Mouse (Mus musculus) midbrain, embryonic 15.5 days (tissue): ENCODE data around the gene Hoxb3. TPM values are rescaled to one million over a fixed set of nuclear protein-coding genes. Genes with fewer than 3 reads are reported as not detected.

Experiments
- ATAC-seq: fragments of 200-750 bp; cut with Nextera tagmentation; replicated peaks from 2 replicates; pipeline ENCODE4 v1.8.0; 2017; ENCODE audit warnings: moderate TSS enrichment
- H3K27ac ChIP-seq: fragments of 300-500 bp; sonication (generic); 2 replicates; pipeline ENCODE4 v1.5.1; 2015; ENCODE audit warnings: mild to moderate bottlenecking, inconsistent platforms
- H3K27me3 ChIP-seq: fragments of 300-500 bp; sonication (generic); replicated peaks from 2 replicates; pipeline ENCODE4 v1.6.1; 2015; ENCODE audit warnings: inconsistent platforms
- H3K36me3 ChIP-seq: fragments of 300-500 bp; sonication (generic); replicated peaks from 2 replicates; pipeline ENCODE4 v1.6.1; 2015; ENCODE audit warnings: inconsistent platforms
- H3K4me1 ChIP-seq: fragments of 300-500 bp; sonication (generic); 2 replicates; pipeline ENCODE4 v1.6.1; 2015; ENCODE audit warnings: inconsistent platforms
- H3K4me2 ChIP-seq: fragments of 300-500 bp; sonication (generic); 2 replicates; pipeline ENCODE4 v1.6.1; 2015; ENCODE audit warnings: inconsistent platforms, mild to moderate bottlenecking, moderate library complexity
- H3K4me3 ChIP-seq: fragments of 300-500 bp; sonication (generic); 2 replicates; pipeline ENCODE4 v1.5.1; 2015; ENCODE audit warnings: mild to moderate bottlenecking, inconsistent platforms
- H3K9ac ChIP-seq: fragments of 300-500 bp; sonication (generic); 2 replicates; pipeline ENCODE4 v1.6.1; 2015; ENCODE audit warnings: mild to moderate bottlenecking, inconsistent platforms
- H3K9me3 ChIP-seq: fragments of 300-500 bp; sonication (generic); 2 replicates; pipeline ENCODE4 v1.6.1; 2016; ENCODE audit warnings: inconsistent platforms
- WGBS: fragments of 180-500 bp; shearing (Covaris S2); methylation state at CpG from one replicate; pipeline ENCODE4 v1.1.7; 2015; ENCODE audit warnings: mixed read lengths; 5-methylcytosine and 5-hydroxymethylcytosine counted together
- polyA plus RNA-seq: library from polyadenylated mRNA; unstranded; fragments of >200 nt; fragmentation: Nextera tagmentation; extraction: Ambion mirVana; gene quantifications from 2 replicates; pipeline ENCODE4 v1.2.1, GENCODE M21; 2015

Hoxb3 gene
- polyA plus RNA-seq, 1 experiment from 2014 or later: not detected

DNA sequence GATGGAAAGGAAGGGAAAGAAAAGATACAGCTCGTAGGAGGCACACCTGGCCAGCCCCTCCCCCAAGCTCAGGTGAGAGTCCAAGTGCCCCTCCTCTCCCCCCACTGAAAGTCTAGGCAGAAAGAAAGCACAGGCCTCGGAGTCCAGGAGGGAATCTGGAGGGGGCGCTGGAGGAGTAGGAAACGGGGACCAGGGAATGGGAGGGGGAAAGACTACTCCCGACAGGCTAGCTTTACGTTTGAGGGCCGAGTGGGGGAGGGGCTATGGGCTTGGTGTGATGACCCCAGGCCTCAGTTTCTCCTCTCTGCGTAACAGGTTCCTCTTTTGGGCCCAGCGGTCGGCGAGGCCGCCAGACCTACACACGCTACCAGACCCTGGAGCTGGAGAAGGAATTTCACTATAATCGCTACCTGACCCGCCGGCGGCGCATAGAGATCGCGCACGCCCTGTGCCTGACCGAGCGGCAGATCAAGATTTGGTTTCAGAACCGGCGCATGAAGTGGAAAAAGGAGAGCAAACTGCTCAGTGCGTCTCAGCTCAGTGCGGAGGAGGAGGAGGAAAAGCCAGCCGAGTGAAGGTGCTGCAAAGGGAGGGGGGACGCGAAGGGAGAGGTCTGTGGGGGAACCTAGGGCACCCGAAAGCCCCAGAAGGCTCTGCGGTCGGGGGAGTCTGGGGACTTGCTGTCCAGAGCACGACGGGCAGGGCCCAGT is 22.6 kb upstream of the Hoxb3 start:
- Histone ChIP-seq H3K4me2 (no peak overlapping the region), H3K36me3 (no peaks in the 10 kb centered on the region), H3K9me3 (no peaks in the 10 kb centered on the region), H3K4me3 (no peak overlapping the region), H3K27ac (no peak overlapping the region), H3K4me1 (peaks cover 3% of the 10 kb centered on the region), H3K9ac (no peak overlapping the region), H3K27me3 (peaks cover 96% of the 10 kb centered on the region)
- WGBS: 2% methylated on average over 35 of the region's 35 CpGs
- no peak for ATAC-seq

DNA sequence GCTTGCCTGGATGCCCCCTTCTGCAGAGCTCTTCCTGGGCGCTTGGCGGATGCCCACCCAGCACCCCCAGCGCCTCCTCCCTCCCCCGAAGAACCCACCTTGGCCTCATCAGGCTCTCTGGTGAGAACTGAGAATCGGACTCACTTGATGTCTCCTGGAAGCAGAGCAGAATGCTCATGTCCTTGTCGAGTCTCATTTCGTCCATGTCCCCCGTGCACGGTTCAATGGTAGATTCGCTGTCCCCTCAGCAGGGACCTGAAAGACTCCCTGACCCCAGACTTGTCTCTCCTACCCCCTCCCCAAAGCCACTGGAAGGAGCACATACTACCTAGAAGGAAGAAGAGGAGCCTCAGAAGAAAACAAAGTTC is 22.1 kb upstream of the Hoxb3 start:
- Histone ChIP-seq H3K27me3 (peaks cover 96% of the 10 kb centered on the region), H3K4me2 (no peak overlapping the region), H3K36me3 (no peaks in the 10 kb centered on the region), H3K27ac (no peak overlapping the region), H3K9me3 (no peaks in the 10 kb centered on the region), H3K4me1 (peaks cover 3% of the 10 kb centered on the region), H3K4me3 (no peak overlapping the region), H3K9ac (no peak overlapping the region)
- 4% methylated on average over 10 of the region's 10 CpGs for WGBS
- ATAC-seq: no peak

DNA sequence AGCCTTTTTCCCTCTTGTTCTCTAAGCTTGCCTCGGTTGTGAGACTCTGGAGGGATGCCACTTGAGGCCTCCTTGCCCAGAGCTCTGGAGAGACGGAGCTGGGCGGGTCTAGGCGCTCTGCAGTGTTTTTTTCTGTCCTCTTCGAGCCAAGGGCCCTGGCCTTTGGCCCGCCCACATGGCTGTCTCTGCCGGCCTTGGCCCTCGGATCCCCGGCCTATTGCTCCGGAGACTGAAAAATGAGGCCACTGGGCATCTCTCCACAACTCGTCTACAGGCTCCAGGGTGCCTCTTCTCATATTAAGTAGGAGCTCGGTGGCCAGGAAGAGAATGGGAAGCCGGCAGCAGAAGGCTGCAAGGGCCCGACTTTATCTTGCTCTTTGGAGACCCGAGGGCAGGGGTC is 21.3 kb upstream of the Hoxb3 start:
- WGBS: under 1% methylated on average over 15 of the region's 15 CpGs
- Histone ChIP-seq H3K4me3 (no peak overlapping the region), H3K9me3 (no peaks in the 10 kb centered on the region), H3K4me1 (peaks cover 3% of the 10 kb centered on the region), H3K27ac (no peak overlapping the region), H3K4me2 (no peak overlapping the region), H3K9ac (no peak overlapping the region), H3K36me3 (no peaks in the 10 kb centered on the region), H3K27me3 (peaks cover 96% of the 10 kb centered on the region)
- ATAC-seq: no peak

DNA sequence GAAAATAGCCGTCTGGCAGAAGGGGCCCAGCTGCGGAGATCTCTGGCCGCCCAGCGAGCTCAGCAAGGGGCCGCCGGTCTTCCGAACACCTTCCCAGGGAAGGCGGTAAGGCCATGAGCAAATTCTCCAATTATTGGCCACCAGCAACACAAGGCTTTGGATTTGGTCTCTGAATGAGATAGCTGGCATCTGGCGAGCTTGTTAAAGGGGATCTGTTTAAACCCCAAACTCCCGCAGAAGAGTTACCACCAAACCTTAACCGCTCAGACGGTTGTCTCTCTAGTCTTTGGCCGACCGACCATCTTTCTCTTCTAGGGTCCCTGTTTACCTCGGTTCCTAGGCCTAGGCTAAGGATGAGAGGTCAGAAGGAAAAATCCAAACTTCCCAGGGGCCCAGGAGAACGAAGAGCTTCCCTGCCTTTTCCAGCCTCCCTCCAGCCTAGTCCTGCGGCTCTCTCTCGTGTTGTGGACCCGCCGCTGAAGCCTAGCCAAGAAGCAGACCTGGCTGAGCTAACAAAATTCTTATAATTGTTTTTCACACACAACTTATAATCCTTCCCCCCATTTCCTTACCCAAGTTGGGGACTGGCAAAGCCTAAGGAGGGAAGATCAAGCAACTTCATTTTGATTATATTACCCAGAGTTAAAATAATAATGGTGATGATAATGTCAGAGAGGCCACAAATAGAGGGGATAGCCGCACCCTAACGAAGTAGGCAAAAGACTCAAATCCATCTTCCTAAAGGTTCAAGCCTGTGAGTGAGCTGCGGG is 20.6 kb upstream of the Hoxb3 start:
- Histone ChIP-seq H3K4me2 (no peak overlapping the region), H3K4me3 (no peak overlapping the region), H3K27me3 (peaks cover 96% of the 10 kb centered on the region), H3K9me3 (no peaks in the 10 kb centered on the region), H3K4me1 (peaks cover 3% of the 10 kb centered on the region), H3K36me3 (no peaks in the 10 kb centered on the region), H3K9ac (no peak overlapping the region), H3K27ac (no peak overlapping the region)
- no peak for ATAC-seq
- whole genome bisulfite sequencing: 4% methylated on average over 23 of the region's 23 CpGs

DNA sequence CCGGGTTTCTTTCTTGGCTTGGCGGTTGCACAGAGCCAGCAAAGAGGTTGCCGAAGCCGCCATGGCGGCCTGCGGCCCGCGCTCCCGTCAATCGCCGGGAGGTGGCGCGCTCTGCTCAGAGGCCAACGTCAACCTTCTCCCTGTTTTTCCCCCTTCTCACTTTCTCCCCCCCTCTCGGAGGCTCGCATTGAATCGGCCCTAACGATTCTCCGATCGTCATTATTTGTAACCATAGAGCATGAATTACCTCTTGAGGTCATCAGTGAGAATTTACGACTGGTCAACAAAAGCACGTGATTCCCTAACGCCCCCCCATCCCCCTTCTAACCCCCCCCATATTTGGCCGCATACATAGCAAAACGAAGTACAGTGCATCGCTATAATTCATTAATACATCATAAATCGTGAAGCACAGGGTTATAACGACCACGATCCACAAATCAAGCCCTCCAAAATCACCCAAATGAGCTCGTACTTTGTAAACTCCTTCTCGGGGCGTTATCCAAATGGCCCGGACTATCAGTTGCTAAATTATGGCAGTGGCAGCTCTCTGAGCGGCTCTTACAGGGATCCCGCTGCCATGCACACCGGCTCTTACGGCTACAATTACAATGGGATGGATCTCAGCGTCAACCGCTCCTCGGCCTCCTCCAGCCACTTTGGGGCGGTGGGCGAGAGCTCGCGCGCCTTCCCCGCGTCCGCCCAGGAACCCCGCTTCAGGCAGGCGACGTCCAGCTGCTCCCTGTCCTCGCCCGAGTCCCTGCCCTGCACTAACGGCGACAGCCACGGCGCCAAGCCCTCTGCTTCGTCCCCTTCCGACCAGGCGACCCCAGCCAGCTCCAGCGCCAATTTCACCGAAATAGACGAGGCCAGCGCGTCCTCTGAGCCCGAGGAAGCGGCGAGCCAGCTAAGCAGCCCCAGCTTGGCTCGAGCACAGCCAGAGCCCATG is 19.7 kb upstream of the Hoxb3 start, which contains the start of gene Hoxb5:
Gene Hoxb5 (plus strand): TSS at position 186 of the 949 bp plus-strand sequence.
- peaks cover 96% of the 10 kb centered on the region for H3K27me3 ChIP-seq
- no peak within 1 kb of the TSS for H3K27ac ChIP-seq
- H3K4me2 ChIP-seq: no peak within 1 kb of the TSS
- H3K9me3 ChIP-seq: no peaks in the 10 kb centered on the region
- H3K4me1 ChIP-seq: peaks cover 3% of the 10 kb centered on the region
- no peaks in the 10 kb centered on the region for H3K36me3 ChIP-seq
- WGBS: under 1% methylated on average over 69 of the region's 69 CpGs
- H3K9ac ChIP-seq: no peak within 1 kb of the TSS
- no peak for ATAC-seq
- H3K4me3 ChIP-seq: 0 out of 2 replicates have a peak within 1 kb of the TSS, but pooled peaks have one; percentile 4

DNA sequence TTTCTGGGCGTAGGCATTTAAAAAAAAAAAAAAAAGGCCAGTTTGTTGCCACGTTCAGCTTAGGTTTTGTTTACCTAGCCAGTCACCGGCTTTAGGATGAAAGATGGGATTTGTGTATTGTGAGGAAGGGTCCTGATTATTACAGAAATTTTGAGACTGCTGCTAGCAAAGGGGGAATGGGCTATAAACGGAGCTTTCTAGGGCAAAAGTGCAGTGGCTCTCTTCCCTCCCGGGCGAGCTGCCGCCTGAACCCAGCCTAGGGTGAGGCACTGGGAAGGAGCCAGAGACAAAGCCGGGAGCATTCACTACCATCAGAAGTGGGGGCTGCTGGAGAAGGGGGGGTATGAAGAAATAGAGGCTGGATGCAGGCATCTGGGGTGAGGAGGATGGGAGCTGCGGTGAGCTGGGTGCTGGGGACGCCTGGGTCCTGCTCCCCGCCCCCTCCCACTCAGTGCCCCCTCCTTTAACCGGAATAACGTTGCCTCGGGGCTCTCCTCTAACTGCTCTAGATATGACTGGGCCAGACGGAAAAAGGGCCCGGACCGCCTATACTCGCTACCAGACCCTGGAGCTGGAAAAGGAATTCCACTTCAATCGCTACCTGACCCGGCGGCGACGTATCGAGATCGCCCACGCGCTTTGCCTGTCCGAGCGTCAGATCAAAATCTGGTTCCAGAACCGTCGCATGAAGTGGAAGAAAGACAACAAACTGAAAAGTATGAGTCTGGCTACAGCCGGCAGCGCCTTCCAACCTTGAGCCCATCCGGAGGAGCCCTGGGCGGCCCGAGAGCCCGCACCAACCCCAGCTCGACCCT is 18.5 kb upstream of the Hoxb3 start:
- Histone ChIP-seq H3K36me3 (no peaks in the 10 kb centered on the region), H3K27ac (no peak overlapping the region), H3K9ac (no peak overlapping the region), H3K4me2 (no peak overlapping the region), H3K4me1 (peaks cover 3% of the 10 kb centered on the region), H3K9me3 (no peaks in the 10 kb centered on the region), H3K4me3 (no peak overlapping the region), H3K27me3 (peaks cover 98% of the 10 kb centered on the region)
- no peak for ATAC-seq
- WGBS: 2% methylated on average over 38 of the region's 38 CpGs

DNA sequence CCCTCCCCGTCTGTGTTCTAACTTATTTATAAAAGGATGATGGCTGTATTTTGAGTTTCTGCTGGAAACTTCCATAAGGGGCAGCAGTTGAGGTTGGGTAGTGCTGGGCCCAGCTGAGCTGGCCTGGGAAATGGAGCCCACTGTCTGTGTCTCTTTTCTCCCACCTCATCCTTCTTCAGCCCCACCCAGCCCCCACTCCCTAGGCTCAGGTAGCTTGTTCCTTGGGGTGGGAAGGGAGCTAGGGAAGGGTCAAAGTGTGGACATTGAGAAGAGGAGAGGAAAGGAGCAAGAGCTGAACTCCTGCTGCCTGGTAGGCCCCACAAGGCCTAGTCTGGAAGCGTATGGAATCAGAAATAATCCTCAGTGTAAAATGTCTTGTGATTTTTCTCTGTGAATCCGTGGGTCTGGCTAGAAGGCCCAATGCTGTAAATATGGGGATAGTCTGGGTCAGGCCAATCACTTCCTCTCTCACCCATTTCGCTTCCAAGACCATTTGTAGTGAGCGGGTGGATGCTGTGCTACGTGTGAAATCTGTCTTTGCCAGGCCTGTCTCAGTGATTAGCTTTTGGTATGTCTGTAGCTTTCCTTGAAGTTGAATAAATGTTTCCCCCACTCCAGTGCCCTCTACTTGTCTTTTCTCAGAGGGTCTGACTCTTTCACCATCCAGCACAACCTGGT is 17.5 kb upstream of the Hoxb3 start:
- Histone ChIP-seq H3K4me2 (no peak overlapping the region), H3K9me3 (no peaks in the 10 kb centered on the region), H3K4me1 (peaks cover 3% of the 10 kb centered on the region), H3K9ac (no peak overlapping the region), H3K27me3 (peaks cover 98% of the 10 kb centered on the region), H3K27ac (no peak overlapping the region), H3K4me3 (no peak overlapping the region), H3K36me3 (no peaks in the 10 kb centered on the region)
- no peak for ATAC-seq
- WGBS: 17% methylated on average over 6 of the region's 6 CpGs

DNA sequence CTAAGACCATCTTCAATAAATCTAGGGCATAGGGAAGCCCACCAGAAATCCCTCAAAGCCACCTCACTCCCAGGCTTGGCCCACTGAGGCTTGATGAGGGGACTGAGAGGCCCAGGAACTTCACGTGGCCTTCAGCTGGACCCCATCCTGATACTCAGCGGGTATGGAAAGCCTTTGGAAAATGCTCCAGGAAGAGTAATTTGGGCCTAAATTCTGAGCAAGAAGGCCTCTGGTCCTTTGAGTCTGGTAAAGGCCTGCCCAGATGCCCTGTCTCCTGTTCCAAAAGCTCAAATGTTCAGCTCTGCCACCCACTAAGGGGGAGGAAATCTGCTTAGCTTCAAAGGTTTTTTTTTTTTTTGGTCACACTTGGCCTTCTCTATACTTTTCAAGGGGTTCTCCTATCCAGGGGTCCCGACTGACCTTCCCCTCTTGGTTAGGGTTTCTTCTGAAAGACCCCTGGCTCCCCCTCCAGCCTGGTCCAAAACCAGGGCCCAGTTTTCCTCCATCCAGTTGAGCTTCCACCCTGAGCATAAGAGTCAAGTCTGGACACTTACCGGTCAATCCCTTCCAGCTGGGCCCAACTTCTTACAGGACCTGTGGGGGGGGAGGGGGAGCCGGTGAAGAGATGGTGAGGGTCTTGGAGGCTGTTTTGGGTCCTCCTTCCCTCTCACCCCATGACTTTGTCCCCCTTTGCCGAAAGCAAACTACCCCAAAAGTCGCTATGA is 16.8 kb upstream of the Hoxb3 start:
- no peak overlapping the region for H3K4me3 ChIP-seq
- H3K9ac ChIP-seq: no peak overlapping the region
- WGBS: 5% methylated on average over 7 of the region's 7 CpGs
- no peak overlapping the region for H3K27ac ChIP-seq
- no peaks in the 10 kb centered on the region for H3K9me3 ChIP-seq
- H3K27me3 ChIP-seq: peaks cover 99% of the 10 kb centered on the region
- H3K4me1 ChIP-seq: peaks cover 3% of the 10 kb centered on the region
- no peak overlapping the region for H3K4me2 ChIP-seq
- no peaks in the 10 kb centered on the region for H3K36me3 ChIP-seq
- no peak for ATAC-seq

DNA sequence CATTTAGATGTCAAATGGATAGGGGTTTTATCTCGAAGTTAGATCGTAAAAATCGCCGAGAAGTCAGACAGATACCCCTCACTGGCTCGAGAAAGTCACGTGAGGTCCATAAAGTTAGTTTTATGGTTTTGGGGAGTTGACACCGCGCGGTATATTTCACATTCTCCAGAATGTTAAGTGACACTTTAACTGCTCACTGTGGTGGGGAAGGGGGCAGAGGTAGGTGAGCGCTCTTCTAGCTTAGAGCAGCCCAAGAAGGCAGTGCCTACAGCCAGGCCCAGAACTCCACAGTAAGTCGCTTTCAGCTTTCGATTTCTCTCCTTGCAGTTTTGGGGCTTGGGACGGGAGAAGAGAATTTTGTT is 16.2 kb upstream of the Hoxb3 start:
- Histone ChIP-seq H3K4me3 (no peak overlapping the region), H3K36me3 (no peaks in the 10 kb centered on the region), H3K27ac (no peak overlapping the region), H3K9me3 (no peaks in the 10 kb centered on the region), H3K27me3 (peaks cover 99% of the 10 kb centered on the region), H3K9ac (no peak overlapping the region), H3K4me2 (no peak overlapping the region), H3K4me1 (peaks cover 3% of the 10 kb centered on the region)
- 3% methylated on average over 13 of the region's 13 CpGs for WGBS
- no peak for ATAC-seq

DNA sequence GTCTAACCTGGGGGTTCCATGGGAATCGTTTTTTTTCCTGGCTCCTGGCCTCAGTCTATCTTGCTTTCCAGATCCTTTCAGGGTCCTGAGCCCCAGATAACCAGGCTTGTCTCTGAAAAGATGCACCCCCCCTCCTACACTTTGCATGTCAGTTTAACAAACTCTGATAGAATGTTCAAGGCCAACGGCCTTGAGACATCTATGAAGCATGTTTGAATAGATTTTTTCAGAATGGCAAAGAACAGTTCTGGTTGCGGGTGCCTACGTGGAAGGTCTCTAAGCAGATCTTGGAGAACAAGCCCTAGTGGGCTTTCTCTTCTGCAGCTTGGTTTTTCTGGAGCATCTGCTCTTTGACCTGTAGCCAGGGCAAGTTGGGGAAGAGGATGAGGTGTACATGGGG is 14.4 kb upstream of the Hoxb3 start:
- ATAC-seq: no peak
- H3K9me3 ChIP-seq: no peaks in the 10 kb centered on the region
- H3K4me1 ChIP-seq: 0 out of 2 replicates have a peak, but pooled peaks cover under 1% of the 10 kb centered on the region
- H3K27me3 ChIP-seq: peaks cover 99% of the 10 kb centered on the region
- no peaks in the 10 kb centered on the region for H3K36me3 ChIP-seq
- no peak overlapping the region for H3K9ac ChIP-seq
- no peak overlapping the region for H3K4me3 ChIP-seq
- no peak overlapping the region for H3K4me2 ChIP-seq
- 15% methylated on average over 4 of the region's 4 CpGs for WGBS
- H3K27ac ChIP-seq: no peak overlapping the region

DNA sequence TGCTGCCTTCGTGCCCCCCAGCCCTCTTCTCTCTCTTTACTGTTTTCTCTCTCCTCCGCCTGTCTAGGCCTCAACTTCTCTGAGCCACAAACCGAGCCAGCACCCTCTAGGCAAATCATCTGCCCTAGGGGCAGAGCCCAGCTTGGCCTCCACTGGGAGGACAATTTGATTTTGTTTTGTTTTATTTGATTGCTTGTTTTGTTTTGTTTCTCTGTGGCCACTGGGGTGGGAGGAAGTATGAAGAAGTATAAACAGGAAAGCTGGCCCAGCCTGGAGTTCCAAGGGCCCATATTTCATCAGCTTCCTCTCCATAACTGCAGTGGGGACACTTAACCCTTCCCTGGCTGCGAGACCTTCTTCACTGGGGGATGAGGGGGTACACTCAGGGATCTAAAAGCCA is 13.8 kb upstream of the Hoxb3 start:
- Histone ChIP-seq H3K4me3 (no peak overlapping the region), H3K9ac (no peak overlapping the region)
- 9% methylated on average over 4 of the region's 4 CpGs for WGBS

More for the DNA sequence above, 13.8 kb upstream of the Hoxb3 start:
- no peak overlapping the region for H3K27ac ChIP-seq
- no peak overlapping the region for H3K4me2 ChIP-seq
- peaks cover 99% of the 10 kb centered on the region for H3K27me3 ChIP-seq
- no peak for ATAC-seq
- no peaks in the 10 kb centered on the region for H3K36me3 ChIP-seq
- H3K9me3 ChIP-seq: no peaks in the 10 kb centered on the region
- no peaks in the 10 kb centered on the region for H3K4me1 ChIP-seq
